Mouse (Mus musculus) G1E (cell line): ENCODE results near the gene Fhl3. TPM values are rescaled to one million over a fixed set of nuclear protein-coding genes. Genes with fewer than 3 reads are reported as not detected.
"Not testable (repeated sequence)": the region's sequence is repeated elsewhere in the genome, so short reads cannot be mapped to it uniquely, and the experiment has no call there.

ENCODE experiments used
- ATAC-seq: 2 replicates; pipeline ENCODE4 v1.8.0; 2016; ENCODE audit warnings: mild to moderate bottlenecking; ENCODE audit not compliant: insufficient number of reproducible peaks, poor library complexity, low FRiP score, severe bottlenecking; ENCODE audit errors: extremely low read depth
- DNase-seq: peaks from one replicate; pipeline ENCODE4 v3.0.0; 2012; ENCODE audit warnings: low spot score
- H3K27me3 ChIP-seq: 2 replicates; pipeline ENCODE4 v1.6.1; 2012; ENCODE audit warnings: mild to moderate bottlenecking, low read length, inconsistent platforms; ENCODE audit not compliant: insufficient read depth
- H3K36me3 ChIP-seq: replicated peaks from 2 replicates; pipeline ENCODE3; 2012; ENCODE audit warnings: mild to moderate bottlenecking, inconsistent platforms
- H3K4me1 ChIP-seq: 2 replicates; pipeline ENCODE4 v1.6.1; 2012; ENCODE audit warnings: low read depth, low read length, inconsistent platforms, mixed read lengths; ENCODE audit not compliant: insufficient read depth
- H3K4me3 ChIP-seq: 2 replicates; pipeline ENCODE4 v1.5.1; 2012; ENCODE audit warnings: low read depth, mild to moderate bottlenecking, inconsistent platforms, low read length, moderate library complexity, mixed read lengths
- H3K9me3 ChIP-seq: replicated peaks from 2 replicates; pipeline ENCODE4 v1.6.1; 2012; ENCODE audit warnings: inconsistent platforms
- CTCF ChIP-seq: IDR thresholded peaks from 2 replicates; pipeline ENCODE4 v1.5.1; 2012; ENCODE audit warnings: low read depth, low read length, inconsistent platforms, mixed read lengths
- GATA1 ChIP-seq: IDR thresholded peaks from 2 replicates; pipeline ENCODE4 v1.6.1; 2012; ENCODE audit warnings: borderline replicate concordance, low read length, inconsistent platforms, mixed read lengths
- GATA2 ChIP-seq: IDR thresholded peaks from 2 replicates; pipeline ENCODE4 v1.6.1; 2012; ENCODE audit warnings: low read depth, low read length, inconsistent platforms, borderline replicate concordance
- POLR2AphosphoS5 ChIP-seq: IDR thresholded peaks from 2 replicates; pipeline ENCODE4 v1.6.1; 2012; ENCODE audit warnings: low read depth, low read length, inconsistent platforms; ENCODE audit not compliant: insufficient replicate concordance
- TAL1 ChIP-seq: conservative IDR thresholded peaks from 2 replicates; pipeline ENCODE4 v1.6.1; 2012; ENCODE audit warnings: low read depth, low read length, inconsistent platforms, mixed read lengths
- polyA plus RNA-seq: library from polyadenylated mRNA; stranded (reverse); fragments of >175 nt; gene quantifications from 2 replicates; pipeline ENCODE4 v1.2.3, GENCODE M21; 2012
- total RNA-seq, 2 experiments: library from RNA; stranded (forward) in 1 of 2; stranded (reverse) in 1 of 2; fragments of 200-1000 nt in 1 of 2; fragments of >200 nt in 1 of 2; fragmentation: Nextera tagmentation in 1 of 2; gene quantifications; 2 replicates each; pipeline ENCODE4 v1.2.3; 2014 to 2017

Gene Fhl3
- total and polyA plus RNA-seq, 3 experiments = 15.2 to 27.6 (median 22.9) TPM

DNA sequence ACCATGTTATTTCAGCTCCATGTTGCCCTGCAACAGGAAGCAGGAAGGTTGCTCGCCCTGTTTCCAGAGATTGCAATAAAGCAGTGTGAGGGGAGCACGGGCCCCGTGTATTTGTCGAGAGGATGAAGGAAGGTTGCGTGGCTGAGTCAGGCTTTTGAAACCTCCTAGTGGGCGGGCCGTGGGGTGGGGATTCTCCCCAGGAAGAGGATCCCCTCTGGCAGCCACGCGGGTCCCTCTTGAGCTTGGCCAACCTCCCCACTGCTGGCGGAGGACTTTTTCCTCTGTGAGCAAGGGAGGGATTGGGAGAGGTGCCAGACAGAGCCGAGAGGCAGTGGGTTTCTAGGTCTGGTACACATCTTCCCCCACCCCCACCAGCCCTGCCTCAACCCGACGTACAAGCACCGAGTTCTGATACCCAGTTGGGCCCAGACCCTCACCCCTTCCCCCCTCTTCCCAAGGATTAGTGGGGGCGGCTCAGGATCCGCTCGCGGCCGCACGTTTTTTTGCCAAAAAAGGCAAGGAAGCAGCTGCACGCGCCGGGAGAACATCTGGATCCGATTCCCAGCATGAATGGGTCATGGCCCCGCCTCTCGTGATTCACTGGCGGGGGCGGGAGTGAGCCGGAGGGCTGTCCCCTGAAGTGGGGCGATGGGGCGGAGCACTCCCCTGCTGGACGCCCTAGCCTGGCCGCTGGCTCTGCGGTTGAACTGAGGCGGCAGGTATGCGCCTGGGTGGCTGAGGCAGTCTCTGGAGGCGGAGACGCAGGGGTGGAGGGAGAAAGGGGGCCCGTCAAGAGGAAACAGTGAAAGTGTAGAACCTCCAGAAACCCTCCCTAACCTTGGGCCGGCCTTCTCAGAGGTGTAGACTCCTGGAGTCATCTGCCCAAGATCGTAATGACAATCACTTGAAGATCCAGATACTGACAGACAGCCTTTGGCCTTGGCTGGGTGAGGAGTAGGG, 8.3 kb downstream of the Fhl3 start:
- Histone ChIP-seq H3K4me1 (peaks cover 73% of the 10 kb centered on the region), H3K27me3 (no peaks in the 10 kb centered on the region)
- peak; percentile 87 for DNase-seq

DNA sequence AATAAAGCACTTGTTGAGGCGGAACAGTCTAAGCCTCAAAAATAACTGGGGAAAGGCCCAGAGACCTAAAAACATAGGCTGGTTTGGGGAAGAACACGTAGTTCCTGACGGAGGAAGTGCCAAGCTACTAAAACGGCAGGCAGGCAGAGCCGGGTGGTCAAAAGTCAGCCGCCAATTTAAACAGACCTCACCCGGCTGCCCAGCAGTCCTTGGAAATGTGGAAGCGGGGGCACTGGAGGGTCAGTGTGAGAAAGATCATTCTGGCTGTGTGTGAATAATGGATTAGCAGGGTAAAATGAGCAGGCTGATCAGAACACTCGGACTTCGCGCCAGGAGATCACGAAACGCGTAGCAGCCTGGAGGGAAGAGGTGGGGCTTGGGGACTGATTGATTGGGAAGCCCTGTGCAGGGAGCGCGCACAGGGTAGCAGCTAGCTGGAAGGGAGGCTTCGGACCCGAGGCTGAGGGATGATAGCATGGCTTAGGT, 9.5 kb downstream of the Fhl3 start:
- peaks cover 4% of the 10 kb centered on the region; the same call in 1 of the 2 replicates for H3K9me3 ChIP-seq
- ATAC-seq = no peak
- no peak for DNase-seq
- peaks cover 39% of the 10 kb centered on the region for H3K36me3 ChIP-seq
- H3K4me1 ChIP-seq = peaks cover 65% of the 10 kb centered on the region
- no peak overlapping the region; the same call in 1 of the 2 replicates for H3K4me3 ChIP-seq
- TF ChIP-seq TAL1 (no peak), GATA1 (no peak), POLR2AphosphoS5 (no peak), GATA2 (no peak), CTCF (no peak)
- no peaks in the 10 kb centered on the region for H3K27me3 ChIP-seq

More for the DNA sequence above, 8.3 kb downstream of the Fhl3 start:
- peaks cover 4% of the 10 kb centered on the region; the same call in 1 of the 2 replicates for H3K9me3 ChIP-seq
- peak; percentile 93 for ATAC-seq
- TF ChIP-seq GATA2 (no peak), POLR2AphosphoS5 (no peak), TAL1 (no peak), GATA1 (no peak), CTCF (no peak)
- H3K4me3 ChIP-seq = peak overlapping the region; percentile 71
- H3K36me3 ChIP-seq = peaks cover 51% of the 10 kb centered on the region

DNA sequence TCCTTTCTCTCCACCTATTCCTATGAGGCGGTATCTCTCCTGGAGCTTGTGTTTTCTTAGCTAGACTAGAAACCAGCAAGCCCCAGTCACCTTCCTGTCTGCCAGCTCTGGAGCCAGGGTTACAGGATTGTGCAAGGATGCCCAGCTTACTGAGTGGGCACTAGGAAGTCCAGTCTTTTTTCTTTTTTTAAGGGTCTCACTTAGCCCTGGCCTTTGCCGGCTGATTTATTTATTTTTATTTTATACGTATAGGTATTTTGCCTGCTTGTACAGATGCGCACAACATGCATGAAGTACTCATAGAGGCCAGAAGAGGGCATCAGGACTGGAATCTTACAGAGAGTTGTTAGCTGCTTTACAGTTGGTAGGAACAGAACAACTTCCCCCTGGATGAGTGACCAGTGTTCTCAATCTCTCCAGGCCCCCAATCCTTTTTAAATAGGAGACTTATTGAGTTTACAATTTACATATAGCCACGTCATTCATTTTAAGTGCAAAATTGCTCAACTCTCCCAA, 10.3 kb downstream of the Fhl3 start:
- H3K4me1 ChIP-seq = peaks cover 62% of the 10 kb centered on the region
- DNase-seq (no peak), ATAC-seq (no peak)
- peaks cover 34% of the 10 kb centered on the region for H3K36me3 ChIP-seq
- no peaks in the 10 kb centered on the region for H3K27me3 ChIP-seq
- peaks cover 4% of the 10 kb centered on the region; the same call in 1 of the 2 replicates for H3K9me3 ChIP-seq
- H3K4me3 ChIP-seq = no peak overlapping the region
- TF ChIP-seq CTCF (peak; percentile 24; the same call in 1 of the 2 replicates), GATA1 (no peak)

DNA sequence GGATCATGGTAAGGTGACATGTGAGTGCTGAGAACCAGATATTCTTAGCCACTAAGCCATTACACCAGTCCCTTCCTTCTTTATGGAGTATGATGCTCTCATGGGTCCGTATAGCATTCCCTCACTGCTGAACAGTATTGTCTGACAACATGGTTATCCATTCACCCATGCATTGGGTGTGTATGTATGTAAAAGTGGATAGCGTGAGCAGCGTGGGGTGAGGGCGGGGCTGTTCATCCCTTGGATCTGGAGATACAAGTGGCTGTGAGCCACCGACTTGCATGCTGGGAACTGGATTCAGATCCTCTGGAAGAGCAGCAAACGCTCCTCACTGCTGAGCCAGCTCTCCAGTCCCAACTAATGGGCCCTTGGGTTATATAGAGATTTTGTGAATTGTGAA, 12.1 kb downstream of the Fhl3 start:
- TF ChIP-seq TAL1 (no peak), POLR2AphosphoS5 (no peak), CTCF (no peak), GATA2 (no peak), GATA1 (no peak)
- H3K27me3 ChIP-seq = no peaks in the 10 kb centered on the region
- ATAC-seq (no peak), DNase-seq (no peak)
- H3K36me3 ChIP-seq = peaks cover 34% of the 10 kb centered on the region
- no peak overlapping the region for H3K4me3 ChIP-seq
- H3K9me3 ChIP-seq = no peaks in the 10 kb centered on the region
- H3K4me1 ChIP-seq = peaks cover 62% of the 10 kb centered on the region

DNA sequence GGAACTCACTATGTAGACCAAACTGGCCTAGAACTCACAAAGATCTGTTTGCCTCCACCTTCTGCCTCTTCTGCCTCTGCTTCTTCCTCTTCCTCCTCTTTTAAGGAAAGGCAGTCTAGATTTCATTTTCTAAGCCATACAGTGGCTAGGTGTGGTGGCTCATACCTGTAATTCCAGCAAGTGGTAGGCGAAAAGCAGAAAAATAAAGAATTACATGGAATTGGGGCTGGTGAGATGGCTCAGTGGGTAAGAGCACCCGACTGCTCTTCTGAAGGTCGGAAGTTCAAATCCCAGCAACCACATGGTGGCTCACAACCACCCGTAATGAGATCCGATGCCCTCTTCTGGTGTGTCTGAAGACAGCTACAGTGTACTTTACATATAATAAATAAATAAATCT, 13.3 kb downstream of the Fhl3 start:
- H3K4me3 ChIP-seq, H3K27me3 ChIP-seq, H3K9me3 ChIP-seq, ATAC-seq, DNase-seq: not testable (repeated sequence)
- Histone ChIP-seq H3K36me3 (peaks cover 40% of the 10 kb centered on the region), H3K4me1 (peaks cover 54% of the 10 kb centered on the region)

DNA sequence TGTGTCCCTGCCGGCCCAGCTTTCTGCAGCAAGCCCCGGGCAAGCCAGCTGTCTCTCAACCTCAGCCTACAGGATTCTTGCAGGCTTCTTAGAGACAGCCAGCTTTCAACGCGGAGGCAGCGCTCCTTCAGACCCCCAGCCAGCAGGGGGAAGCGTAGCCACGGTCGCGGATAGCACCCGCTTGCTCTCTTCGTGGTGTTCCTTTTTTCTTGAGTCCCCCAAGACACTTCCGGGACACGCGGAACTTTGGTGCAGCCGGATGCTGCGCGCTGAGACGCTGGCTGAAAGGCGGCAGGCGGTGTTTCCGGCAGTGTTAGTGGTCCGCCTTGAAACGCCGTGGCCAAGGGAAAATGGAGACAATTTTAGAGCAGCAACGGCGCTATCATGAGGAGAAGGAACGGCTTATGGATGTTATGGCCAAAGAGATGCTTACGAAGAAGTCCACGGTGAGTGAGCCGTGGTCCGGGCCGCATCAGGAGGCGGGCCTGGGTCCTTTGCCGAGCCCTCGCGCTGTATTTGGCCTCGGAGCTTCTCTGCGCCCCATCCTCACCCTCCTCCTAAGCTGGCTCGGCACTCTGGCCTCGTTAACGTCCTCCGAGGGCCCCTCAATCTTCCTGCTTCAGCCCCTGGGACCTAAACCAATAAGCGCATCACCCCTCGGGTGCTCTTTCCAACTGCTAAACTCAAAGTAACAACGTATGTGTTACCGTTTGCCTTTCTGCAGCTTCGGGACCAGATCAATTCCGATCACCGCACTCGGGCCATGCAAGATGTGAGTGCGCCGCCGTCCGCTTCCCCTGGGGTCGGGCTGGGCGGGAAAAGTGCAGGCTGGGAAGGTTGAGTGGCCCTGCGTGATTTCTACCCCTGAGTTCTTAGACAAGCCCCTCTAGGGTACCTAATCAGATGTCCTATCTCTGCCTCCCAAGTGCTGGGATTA, 14.3 kb downstream of the Fhl3 start, which contains the start of gene Sf3a3:
Sf3a3 (plus strand) TSS at position 232 of the 937 bp plus-strand sequence.
- TF ChIP-seq CTCF (peak; percentile 43), GATA1 (no peak)
- Histone ChIP-seq H3K36me3 (peaks cover 47% of the 10 kb centered on the region), H3K4me3 (peak within 1 kb of the TSS; percentile 90), H3K27me3 (no peaks in the 10 kb centered on the region), H3K9me3 (no peaks in the 10 kb centered on the region), H3K4me1 (peaks cover 49% of the 10 kb centered on the region)
- DNase-seq = peak; percentile 90
- peak; percentile 93 for ATAC-seq
